9 mouse cellular contexts compared by ENCODE assay signal in genomic region chr17:6019776-6020175, GRCm38 (mm10). TPM values are rescaled to one million over a fixed set of nuclear protein-coding genes. Genes with fewer than 3 reads are reported as not detected.
DNase-seq lines count a peak whose midpoint lies in the region; ATAC-seq and TF ChIP-seq lines count a peak whose summit lies in the region.
"Had no signal": no experiment of that assay in that cellular context is flagged by ENCODE, and none has a peak within 500 bp of the region (broad histone marks: within the 10 kb centered on the region; RNA-seq: fewer than 3 reads in every experiment).

No protein-coding gene starts in this region.

- 64% methylated on average over 2 of the region's 2 CpGs for WGBS in forebrain, postnatal 0 days
- 64% methylated on average over 2 of the region's 2 CpGs for WGBS in forebrain, embryonic 10.5 days
- WGBS in midbrain, embryonic 14.5 days, result 79% methylated on average over 2 of the region's 2 CpGs
- WGBS in midbrain, embryonic 10.5 days, result 67% methylated on average over 2 of the region's 2 CpGs
- 64% methylated on average over 2 of the region's 2 CpGs for WGBS in cerebellum, adult 2 months
- WGBS in lung, adult 2 months, result 51% methylated on average over 2 of the region's 2 CpGs
- 74% methylated on average over 2 of the region's 2 CpGs for WGBS in neural tube, embryonic 15.5 days

- no peak overlapping the region for H3K27ac ChIP-seq in forebrain, postnatal 0 days (ENCODE audit: low read depth, low read length)
- H3K27ac ChIP-seq in forebrain, embryonic 10.5 days, result no peak overlapping the region
- H3K27ac ChIP-seq in midbrain, embryonic 14.5 days (replicated peaks; ENCODE audit: low read depth, low read length), result no peak overlapping the region
- H3K27ac ChIP-seq in midbrain, embryonic 10.5 days (replicated peaks), result no peak overlapping the region
- H3K27ac ChIP-seq in cerebellum, adult 2 months (ENCODE audit: insufficient read depth, low read length), result no peak overlapping the region
- no peak overlapping the region for H3K27ac ChIP-seq in neural tube, embryonic 15.5 days (replicated peaks)
- H3K27ac ChIP-seq: heart, embryonic 15.5 days had no signal

- no peaks in the 10 kb centered on the region for H3K4me1 ChIP-seq in forebrain, postnatal 0 days (ENCODE audit: insufficient read depth)
- H3K4me1 ChIP-seq in forebrain, embryonic 10.5 days, result peaks cover 11% of the 10 kb centered on the region
- H3K4me1 ChIP-seq in midbrain, embryonic 14.5 days (ENCODE audit: control insufficient read depth, insufficient read depth, low read length), result 0 out of 2 replicates have a peak, but pooled peaks cover 2% of the 10 kb centered on the region
- H3K4me1 ChIP-seq in midbrain, embryonic 10.5 days, result peaks cover 9% of the 10 kb centered on the region; the same call in 1 of the 2 replicates
- H3K4me1 ChIP-seq in cerebellum, adult 2 months (ENCODE audit: control insufficient read depth, insufficient read depth, low read length), result no peaks in the 10 kb centered on the region
- H3K4me1 ChIP-seq in lung, adult 2 months (ENCODE audit: control insufficient read depth, insufficient read depth, low read length), result peaks cover 6% of the 10 kb centered on the region
- peaks cover 8% of the 10 kb centered on the region for H3K4me1 ChIP-seq in neural tube, embryonic 15.5 days

- no peak overlapping the region for H3K4me3 ChIP-seq in forebrain, postnatal 0 days (ENCODE audit: low read depth, low read length)
- H3K4me3 ChIP-seq in forebrain, embryonic 10.5 days, result no peak overlapping the region
- no peak overlapping the region for H3K4me3 ChIP-seq in midbrain, embryonic 14.5 days (replicated peaks; ENCODE audit: low read depth, low read length)
- H3K4me3 ChIP-seq in midbrain, embryonic 10.5 days, result no peak overlapping the region
- H3K4me3 ChIP-seq in cerebellum, adult 2 months (replicated peaks; ENCODE audit: insufficient read depth, low read depth, low read length), result no peak overlapping the region
- H3K4me3 ChIP-seq in lung, adult 2 months (replicated peaks; ENCODE audit: extremely low read depth, low read depth, low read length), result no peak overlapping the region
- no peak overlapping the region for H3K4me3 ChIP-seq in neural tube, embryonic 15.5 days (replicated peaks)
- H3K4me3 ChIP-seq: heart, embryonic 15.5 days had no signal

- H3K9me3 ChIP-seq in forebrain, postnatal 0 days (ENCODE audit: low read length), result no peaks in the 10 kb centered on the region
- H3K9me3 ChIP-seq in forebrain, embryonic 10.5 days, result no peaks in the 10 kb centered on the region
- no peaks in the 10 kb centered on the region for H3K9me3 ChIP-seq in midbrain, embryonic 14.5 days (ENCODE audit: control insufficient read depth, low read length)
- no peaks in the 10 kb centered on the region for H3K9me3 ChIP-seq in midbrain, embryonic 10.5 days (replicated peaks)
- H3K9me3 ChIP-seq in neural tube, embryonic 15.5 days (replicated peaks), result no peaks in the 10 kb centered on the region
- H3K9me3 ChIP-seq: heart, embryonic 15.5 days had no signal

- no peak overlapping the region for H3K4me2 ChIP-seq in forebrain, postnatal 0 days (ENCODE audit: low read depth)
- H3K4me2 ChIP-seq in midbrain, embryonic 14.5 days (ENCODE audit: low read length), result no peak overlapping the region
- no peak overlapping the region for H3K4me2 ChIP-seq in neural tube, embryonic 15.5 days
- H3K4me2 ChIP-seq: heart, embryonic 15.5 days had no signal

- H3K27me3 ChIP-seq in forebrain, postnatal 0 days (ENCODE audit: insufficient read depth, low read length), result no peaks in the 10 kb centered on the region
- H3K27me3 ChIP-seq in forebrain, embryonic 10.5 days (ENCODE audit: poor library complexity, severe bottlenecking), result no peaks in the 10 kb centered on the region
- no peaks in the 10 kb centered on the region for H3K27me3 ChIP-seq in midbrain, embryonic 14.5 days (ENCODE audit: control insufficient read depth, insufficient read depth, low read length)
- H3K27me3 ChIP-seq in midbrain, embryonic 10.5 days (ENCODE audit: low read depth, poor library complexity, severe bottlenecking), result no peaks in the 10 kb centered on the region
- H3K27me3 ChIP-seq in cerebellum, adult 2 months (ENCODE audit: control insufficient read depth, insufficient read depth, low read length), result no peaks in the 10 kb centered on the region
- no peaks in the 10 kb centered on the region for H3K27me3 ChIP-seq in neural tube, embryonic 15.5 days (replicated peaks)
- H3K27me3 ChIP-seq: heart, embryonic 15.5 days had no signal

- no peak for TF ChIP-seq POLR2A in cerebellum, adult 2 months (IDR thresholded peaks at IDR 0.05; ENCODE audit: borderline replicate concordance, insufficient read depth, low read length)
- TF ChIP-seq POLR2A in lung, adult 2 months (IDR thresholded peaks at IDR 0.05; ENCODE audit: borderline replicate concordance, extremely low read depth, low read depth, low read length), result no peak

- TF ChIP-seq CTCF in forebrain, postnatal 0 days (IDR thresholded peaks at IDR 0.05; ENCODE audit: low read depth), result peak; percentile 75
- TF ChIP-seq CTCF in cerebellum, adult 2 months (IDR thresholded peaks at IDR 0.05; ENCODE audit: borderline replicate concordance, insufficient read depth, low read depth, low read length), result peak; percentile 97
- peak; percentile 84 for TF ChIP-seq CTCF in lung, adult 2 months (IDR thresholded peaks at IDR 0.05; ENCODE audit: insufficient read depth, low read length)

- H3K36me3 ChIP-seq in forebrain, postnatal 0 days (ENCODE audit: insufficient read depth), result no peaks in the 10 kb centered on the region
- H3K36me3 ChIP-seq in forebrain, embryonic 10.5 days (replicated peaks), result no peaks in the 10 kb centered on the region
- H3K36me3 ChIP-seq in midbrain, embryonic 14.5 days (ENCODE audit: control insufficient read depth, insufficient read depth, low read length), result no peaks in the 10 kb centered on the region
- no peaks in the 10 kb centered on the region for H3K36me3 ChIP-seq in midbrain, embryonic 10.5 days
- no peaks in the 10 kb centered on the region for H3K36me3 ChIP-seq in neural tube, embryonic 15.5 days

- no peak for DNase-seq in forebrain, postnatal 0 days
- DNase-seq in forebrain, embryonic 10.5 days (ENCODE audit: extremely low spot score, low spot score), result no peak
- DNase-seq in midbrain, embryonic 14.5 days, result peak; percentile 19
- DNase-seq in midbrain, embryonic 10.5 days (ENCODE audit: low spot score), result no peak
- DNase-seq in cerebellum, adult 2 months, result peak; percentile 59 to 67
- DNase-seq in lung, adult 2 months, result peak; percentile 38
- no peak for DNase-seq in frontal cortex, postnatal 25 days (ENCODE audit: low spot score in 2 of 2)

- no peak overlapping the region for H3K9ac ChIP-seq in forebrain, postnatal 0 days
- no peak overlapping the region for H3K9ac ChIP-seq in midbrain, embryonic 14.5 days (replicated peaks; ENCODE audit: low read length)
- H3K9ac ChIP-seq in neural tube, embryonic 15.5 days (replicated peaks), result no peak overlapping the region
- H3K9ac ChIP-seq: heart, embryonic 15.5 days had no signal

- ATAC-seq in forebrain, postnatal 0 days, result no peak
- ATAC-seq in midbrain, embryonic 14.5 days (ENCODE audit: low FRiP score, low TSS enrichment), result no peak
- ATAC-seq in neural tube, embryonic 15.5 days (ENCODE audit: low FRiP score), result no peak

RNA-seq across cellular contexts. Expression of gene Serac1, which starts 59.8 kb away (rescaled TPM):
- total RNA-seq in forebrain, postnatal 0 days (2014; rRNA removed), result 14.7 and 20.3 TPM in 2 replicates
- 3.1 and 6.2 TPM in 2 replicates for polyA plus RNA-seq in forebrain, postnatal 0 days (2015; fragmentation: Nextera tagmentation; extraction: Ambion mirVana)
- polyA plus RNA-seq in forebrain, embryonic 10.5 days (2016; fragmentation: Nextera tagmentation; extraction: Ambion mirVana), result 6.6 and 8.9 TPM in 2 replicates
- polyA plus RNA-seq in midbrain, embryonic 14.5 days (2014; fragmentation: Nextera tagmentation; extraction: Ambion mirVana), result 10.6 and 12.9 TPM in 2 replicates
- polyA plus RNA-seq in midbrain, embryonic 10.5 days (2016; fragmentation: Nextera tagmentation; extraction: Ambion mirVana), result 7.0 and 7.5 TPM in 2 replicates
- polyA plus RNA-seq in cerebellum, adult 2 months (2012; rRNA removed), result 20.7 and 21.8 TPM in 2 replicates
- polyA plus RNA-seq in lung, adult 2 months (2012; rRNA removed), result 3.2 and 5.5 TPM in 2 replicates
- polyA plus RNA-seq in neural tube, embryonic 15.5 days (2015; fragmentation: Nextera tagmentation; extraction: Ambion mirVana), result 12.3 and 13.1 TPM in 2 replicates

RNA-seq across cellular contexts. Expression of gene Gtf2h5, which starts 59.8 kb away (rescaled TPM):
- 81.9 and 93.2 TPM in 2 replicates for total RNA-seq in forebrain, postnatal 0 days (2014; rRNA removed)
- 240 and 271 TPM in 2 replicates for polyA plus RNA-seq in forebrain, postnatal 0 days (2015; fragmentation: Nextera tagmentation; extraction: Ambion mirVana)
- polyA plus RNA-seq in forebrain, embryonic 10.5 days (2016; fragmentation: Nextera tagmentation; extraction: Ambion mirVana), result 169 and 173 TPM in 2 replicates
- polyA plus RNA-seq in midbrain, embryonic 14.5 days (2014; fragmentation: Nextera tagmentation; extraction: Ambion mirVana), result 194 and 234 TPM in 2 replicates
- polyA plus RNA-seq in midbrain, embryonic 10.5 days (2016; fragmentation: Nextera tagmentation; extraction: Ambion mirVana), result 165 and 177 TPM in 2 replicates
- polyA plus RNA-seq in cerebellum, adult 2 months (2012; rRNA removed), result 67.4 and 72.4 TPM in 2 replicates
- 11.4 and 17.3 TPM in 2 replicates for polyA plus RNA-seq in lung, adult 2 months (2012; rRNA removed)
- polyA plus RNA-seq in neural tube, embryonic 15.5 days (2015; fragmentation: Nextera tagmentation; extraction: Ambion mirVana), result 220 TPM in 2 replicates

Comparison
In these comparisons a context has a peak if more than half of its experiments do, and no peak if none do; other contexts are left out.
1. DNase-seq: peak in midbrain, embryonic 14.5 days (single experiment), cerebellum, adult 2 months (2 of 2) and lung, adult 2 months (single experiment); none in forebrain, postnatal 0 days (single experiment), forebrain, embryonic 10.5 days (single experiment), midbrain, embryonic 10.5 days (single experiment) and frontal cortex, postnatal 25 days (0 of 2).
2. Peak in every context shown above with its lines, with median percentiles within 50 percentile points of each other: CTCF ChIP-seq.